Mouse (Mus musculus): ENCODE data around the gene Fank1.

Fank1 gene

DNA sequence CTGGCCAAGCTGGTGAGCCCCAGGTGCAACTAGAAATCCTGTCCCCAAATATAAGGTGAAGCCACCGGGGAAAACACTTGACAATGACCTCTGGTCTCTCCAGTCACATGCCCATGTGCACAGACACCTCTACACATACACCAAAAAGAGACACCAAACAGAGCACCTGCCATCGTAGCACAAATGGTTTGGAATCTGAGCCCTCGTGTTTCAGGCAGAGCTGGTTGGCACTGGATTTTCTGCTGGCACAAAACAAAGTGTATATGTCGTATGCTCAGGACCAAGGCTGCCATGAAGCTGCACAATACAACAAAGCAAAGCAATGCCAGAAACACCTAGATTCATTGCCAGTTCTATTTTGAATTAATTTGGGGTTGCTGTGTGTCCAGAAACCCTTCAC, 8.6 kb upstream of the Fank1 start:
- no peak for DNase-seq (ENCODE audit: low read depth)

- no peak for DNase-seq (ENCODE audit: low read depth)
Measured at GRCm38 (mm10) chr7:133768517-133768916, 8.1 kb upstream of the Fank1 start.

- no peak for DNase-seq (ENCODE audit: low read depth)
Measured at GRCm38 (mm10) chr7:133775179-133775578, 1.5 kb upstream of the Fank1 start.

- no peak for DNase-seq (ENCODE audit: low read depth)
Measured at GRCm38 (mm10) chr7:133775796-133776625, 650 bp upstream of the Fank1 start.

- no peak for DNase-seq (ENCODE audit: low read depth)
Measured at GRCm38 (mm10) chr7:133781583-133781982, 4.9 kb downstream of the Fank1 start.

- DNase-seq (ENCODE audit: low read depth): no peak
Measured at GRCm38 (mm10) chr7:133781991-133782390, 5.3 kb downstream of the Fank1 start.

GRCm38 (mm10) chr7:133782717-133783435, 6.2 kb downstream of the Fank1 start, which contains the start of gene Dhx32:
Gene Dhx32 (minus strand): TSS chr7:133782726.
- peak; percentile 39 for DNase-seq (ENCODE audit: low read depth)

DNA sequence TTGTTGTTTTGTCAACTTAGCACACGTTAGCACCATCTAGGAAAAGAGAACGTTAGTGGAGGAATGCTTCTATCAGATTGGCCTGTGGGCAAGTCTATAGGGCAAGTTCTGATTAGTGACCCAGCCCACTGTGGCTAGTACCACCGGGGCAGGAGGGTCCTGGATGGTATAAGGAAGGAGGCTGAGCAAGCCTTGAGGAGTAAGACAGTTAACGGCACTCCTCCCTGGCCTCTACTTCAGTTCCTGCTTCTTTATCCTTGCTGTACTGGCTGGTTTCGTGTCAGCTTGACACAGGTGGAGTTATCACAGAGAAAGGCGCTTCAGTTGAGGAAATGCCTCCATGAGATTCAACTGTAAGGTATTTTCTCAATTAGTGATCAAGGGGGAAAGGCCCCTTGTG, 10.9 kb downstream of the Fank1 start:
- no peak for DNase-seq (ENCODE audit: low read depth)

GRCm38 (mm10) chr7:133788147-133788546, 11.5 kb downstream of the Fank1 start:
- no peak for DNase-seq (ENCODE audit: low read depth)

DNA sequence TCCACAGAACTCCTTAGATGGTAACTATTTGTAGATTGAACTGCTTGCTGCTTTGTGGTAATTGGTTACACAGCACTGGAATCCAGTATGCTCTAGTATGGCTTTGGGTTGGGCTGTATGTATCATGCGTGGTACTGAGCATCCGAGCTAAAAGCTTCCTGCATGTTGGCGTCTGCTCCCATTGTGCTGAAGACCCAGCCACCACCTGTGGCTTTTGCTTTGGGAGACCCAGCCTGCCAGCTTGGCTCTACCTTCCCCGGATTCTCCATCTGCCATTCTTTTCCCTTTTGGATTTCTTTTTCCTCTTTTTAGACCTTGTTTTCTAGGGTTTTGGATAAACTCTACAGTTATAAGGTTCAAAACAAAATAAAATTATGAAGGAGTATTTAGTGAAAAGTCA, 13.5 kb downstream of the Fank1 start:
- DNase-seq (ENCODE audit: low read depth): no peak

- DNase-seq (ENCODE audit: low read depth): no peak
Measured at GRCm38 (mm10) chr7:133790608-133791229, 14.1 kb downstream of the Fank1 start.

DNA sequence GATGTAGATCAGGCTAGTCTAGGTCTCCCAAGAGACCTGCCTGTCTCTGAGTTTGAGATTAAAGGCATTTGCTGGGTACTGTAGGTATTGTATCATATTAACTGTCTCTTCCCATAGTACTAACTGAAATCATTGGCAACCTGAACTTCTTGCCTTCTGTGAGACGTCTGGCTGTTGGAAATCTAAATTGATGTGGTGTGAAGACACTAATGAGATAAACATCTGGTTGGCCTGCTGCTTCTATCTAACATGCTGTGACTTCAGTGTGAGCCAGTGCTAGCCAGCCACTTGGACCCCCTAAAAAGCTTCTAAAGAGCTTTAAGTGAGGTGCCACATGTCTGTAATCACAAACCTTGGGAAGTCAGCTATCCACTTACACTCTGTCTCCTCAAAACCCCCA, 16.1 kb downstream of the Fank1 start:
- DNase-seq (ENCODE audit: low read depth): no peak

DNA sequence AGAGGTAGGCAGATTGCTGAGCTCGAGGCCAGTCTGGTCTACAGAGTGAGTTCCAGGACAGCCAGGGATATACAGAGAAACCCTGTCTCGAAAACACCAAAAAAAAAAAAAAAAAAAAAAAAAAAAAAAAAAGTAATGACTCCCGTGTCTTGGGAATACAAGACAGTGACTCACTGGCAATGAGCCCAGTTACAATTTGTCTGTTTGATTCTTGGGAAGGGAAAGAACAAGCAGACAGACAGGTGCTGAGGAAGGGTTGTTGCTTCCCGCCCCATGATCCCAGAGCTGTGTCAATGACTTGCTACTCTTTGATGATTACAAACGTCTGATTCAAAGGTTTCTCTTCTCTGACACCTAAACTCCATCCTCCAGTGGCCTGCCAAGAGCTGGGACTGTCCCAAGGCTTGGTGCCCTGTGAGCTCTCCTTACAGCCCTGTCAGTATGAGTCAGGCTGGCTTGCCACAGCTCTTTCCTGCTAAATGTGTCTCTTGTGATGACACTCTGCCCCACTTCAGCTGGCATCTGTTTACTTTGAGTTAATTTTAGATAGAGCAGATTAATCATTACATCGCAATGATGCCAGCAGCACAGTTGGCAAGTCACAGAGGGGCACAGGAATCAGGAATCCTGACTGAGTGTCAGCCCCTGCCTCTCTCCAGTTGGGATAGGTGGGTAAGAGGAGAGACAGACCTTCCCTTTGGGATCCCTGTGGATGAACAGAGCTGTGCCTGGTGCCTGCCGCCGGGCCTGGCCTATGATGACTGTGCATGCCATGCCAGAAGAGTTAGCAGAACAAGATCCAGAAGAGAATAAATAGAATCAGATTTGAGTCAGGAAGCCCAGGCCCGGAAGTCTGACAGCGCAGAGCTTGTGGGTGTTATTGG, 16.8 kb downstream of the Fank1 start:
- DNase-seq (ENCODE audit: low read depth): no peak

DNA sequence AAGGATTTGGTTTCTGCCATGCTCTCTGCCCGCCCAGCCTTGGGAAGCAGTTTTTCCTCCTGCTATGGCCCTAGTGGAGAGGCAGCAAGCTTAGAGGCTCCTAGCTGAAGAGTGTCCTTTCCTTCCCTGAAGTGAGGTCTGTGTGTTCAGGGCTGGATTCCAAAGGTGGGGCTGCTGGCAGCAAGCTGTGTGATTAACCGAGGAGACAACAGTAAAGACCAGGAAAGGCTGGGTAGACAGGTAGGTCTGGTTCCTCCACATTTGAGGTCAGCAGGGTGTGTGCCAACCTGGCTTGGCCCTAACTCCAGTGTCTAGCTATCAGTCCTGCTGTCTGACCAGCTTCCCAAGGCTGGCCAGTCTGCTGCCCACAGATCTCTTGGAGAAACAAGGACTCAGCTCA, 18.1 kb downstream of the Fank1 start:
- DNase-seq (ENCODE audit: low read depth): no peak

GRCm38 (mm10) chr7:133799928-133800327, 23.3 kb downstream of the Fank1 start:
- no peak for DNase-seq (ENCODE audit: low read depth)

DNA sequence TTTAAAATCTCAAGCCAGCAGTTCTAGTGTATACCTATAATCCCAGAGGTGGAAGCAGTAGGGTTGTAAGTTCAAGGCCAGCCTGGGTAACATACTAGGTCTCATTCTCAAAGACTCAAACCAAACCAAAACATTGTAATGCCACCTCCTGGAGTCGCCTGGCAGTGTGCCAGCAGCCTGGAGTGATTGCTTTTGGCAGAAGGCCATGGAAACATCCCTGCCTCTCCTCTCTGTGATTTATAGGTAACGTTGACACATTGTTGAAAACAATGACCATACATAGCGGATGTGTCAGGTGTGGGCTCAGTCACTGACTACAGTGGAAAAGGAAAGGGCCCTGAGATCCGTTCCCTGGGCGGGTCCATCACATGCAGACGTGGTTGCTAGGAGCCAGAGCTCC, 25.2 kb downstream of the Fank1 start:
- DNase-seq (ENCODE audit: low read depth): no peak

GRCm38 (mm10) chr7:133805614-133806175, 29.0 kb downstream of the Fank1 start:
- no peak for DNase-seq (ENCODE audit: low read depth)

GRCm38 (mm10) chr7:133812927-133813326, 36.3 kb downstream of the Fank1 start:
- no peak for DNase-seq (ENCODE audit: low read depth)

- no peak for DNase-seq (ENCODE audit: low read depth)
Measured at GRCm38 (mm10) chr7:133813331-133813730, 36.7 kb downstream of the Fank1 start.

- no peak for DNase-seq (ENCODE audit: low read depth)
Measured at GRCm38 (mm10) chr7:133823751-133824150, 47.1 kb downstream of the Fank1 start.

DNA sequence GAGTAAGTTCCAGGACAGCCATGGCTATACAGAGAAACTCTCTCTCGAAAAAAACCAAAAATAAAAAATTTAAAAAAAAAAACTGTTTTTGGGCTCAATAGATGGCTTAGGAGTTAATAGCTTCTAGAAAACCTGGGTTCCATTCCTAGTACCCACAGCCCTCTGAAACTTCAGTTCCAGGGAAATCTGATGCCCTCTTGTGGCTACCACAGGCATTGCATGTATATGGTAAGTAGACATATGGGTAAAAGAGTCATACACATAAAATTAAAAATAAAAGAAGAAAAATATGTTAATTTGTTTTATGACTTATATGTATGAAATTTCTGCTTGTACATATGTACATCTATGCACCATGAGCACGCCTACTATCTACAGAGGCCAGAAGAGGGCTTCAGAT, 47.9 kb downstream of the Fank1 start:
- DNase-seq (ENCODE audit: low read depth): peak; percentile 9

DNA sequence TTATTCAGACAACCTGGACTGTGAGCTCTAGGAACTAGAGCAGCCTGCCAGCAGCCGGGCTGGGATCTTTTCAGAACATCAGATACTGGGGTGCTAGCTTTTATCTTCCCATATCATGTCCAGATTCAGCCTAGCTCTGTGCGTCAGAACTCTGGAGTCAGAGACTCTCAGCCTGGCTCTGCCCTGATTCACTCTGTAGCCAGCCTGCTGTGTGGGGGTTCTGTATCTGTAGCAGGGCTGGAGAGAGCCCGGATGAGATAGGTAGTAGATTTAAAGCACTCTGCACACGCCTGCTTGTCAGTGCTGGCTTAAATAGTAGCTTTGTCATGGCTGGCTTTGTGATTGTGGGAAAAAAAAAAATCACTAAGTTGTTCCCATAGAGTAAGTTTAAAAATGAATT, 51.9 kb downstream of the Fank1 start:
- no peak for DNase-seq (ENCODE audit: low read depth)

Measured in naive thymus-derived CD4-positive, alpha-beta T cell, adult 2 months (primary cell).